Mouse (Mus musculus) liver, embryonic 14.5 days (tissue): ENCODE measurements around the gene Hoxc10. TPM values are rescaled to one million over a fixed set of nuclear protein-coding genes. Genes with fewer than 3 reads are reported as not detected.

Experiments used
- ATAC-seq: fragments of 200-750 bp; cut with Nextera tagmentation; 2 replicates; pipeline ENCODE4 v1.8.0; 2017; ENCODE audit warnings: moderate number of reproducible peaks, mild to moderate bottlenecking, moderate library complexity; ENCODE audit not compliant: insufficient read depth
- DNase-seq, 3 experiments: peaks; one replicate each; pipeline ENCODE4 v3.0.0-alpha.2; 2012 to 2013; ENCODE audit warnings: low read depth in 3 of 3, low spot score in 3 of 3
- H3K27ac ChIP-seq: fragments of 300-500 bp; sonication (generic); 2 replicates; pipeline ENCODE4 v1.5.1; 2014; ENCODE audit warnings: moderate library complexity, mild to moderate bottlenecking, control low read depth, inconsistent platforms
- H3K27me3 ChIP-seq: fragments of 300-500 bp; sonication (generic); 2 replicates; pipeline ENCODE4 v1.6.1; 2014; ENCODE audit warnings: mild to moderate bottlenecking, low read length, moderate library complexity; ENCODE audit not compliant: control insufficient read depth, insufficient read depth
- H3K36me3 ChIP-seq: fragments of 300-500 bp; sonication (generic); replicated peaks from 2 replicates; pipeline ENCODE4 v1.6.1; 2014; ENCODE audit warnings: low read depth; ENCODE audit not compliant: control insufficient read depth, insufficient read depth
- H3K4me1 ChIP-seq, 2 experiments: fragments of 200-500 bp in 1 of 2; fragments of 300-500 bp in 1 of 2; sonication (generic) in 1 of 2; replicated peaks; 2 replicates each; pipeline ENCODE4 v1.6.1; 2012 to 2014; ENCODE audit warnings: antibody characterized with exemption in 1 of 2, inconsistent platforms in 1 of 2, low read length in 1 of 2; ENCODE audit not compliant: control insufficient read depth in 2 of 2, insufficient read depth in 2 of 2
- H3K4me2 ChIP-seq: fragments of 300-500 bp; sonication (generic); 2 replicates; pipeline ENCODE4 v1.6.1; 2014; ENCODE audit warnings: low read depth, mild to moderate bottlenecking, control low read depth, moderate library complexity
- H3K4me3 ChIP-seq, 2 experiments: fragments of 200-500 bp in 1 of 2; fragments of 300-500 bp in 1 of 2; sonication (generic) in 1 of 2; 2 replicates each; pipeline ENCODE4 v1.5.1; 2012 to 2014; ENCODE audit warnings: low read depth in 2 of 2, low read length in 2 of 2, mild to moderate bottlenecking in 2 of 2, control low read depth in 1 of 2, inconsistent platforms in 1 of 2, moderate library complexity in 1 of 2; ENCODE audit not compliant: insufficient read depth in 1 of 2
- H3K9ac ChIP-seq: fragments of 300-500 bp; sonication (generic); replicated peaks from 2 replicates; pipeline ENCODE4 v1.6.1; 2014; ENCODE audit warnings: mild to moderate bottlenecking, control low read depth, moderate library complexity
- H3K9me3 ChIP-seq: fragments of 300-500 bp; sonication (generic); 2 replicates; pipeline ENCODE4 v1.6.1; 2016; ENCODE audit warnings: low read length, mixed read lengths; ENCODE audit not compliant: control insufficient read depth
- CTCF ChIP-seq: IDR thresholded peaks from 2 replicates; pipeline ENCODE4 v1.5.1; 2016; ENCODE audit warnings: antibody characterized with exemption, low read depth, control low read depth
- EP300 ChIP-seq: IDR thresholded peaks from 2 replicates; pipeline ENCODE4 v1.6.1; 2016; ENCODE audit warnings: antibody characterized with exemption, low read depth
- WGBS: fragments of 180-500 bp; shearing (Covaris S2); extraction: QIAGEN DNeasy Blood & Tissue Kit; methylation state at CpG from one replicate; pipeline ENCODE4 v1.1.7; 2014; ENCODE audit not compliant: insufficient replicate concordance; 5-methylcytosine and 5-hydroxymethylcytosine counted together
- polyA plus RNA-seq, 2 experiments: library from polyadenylated mRNA; depleted of rRNA in 1 of 2; stranded (reverse) in 1 of 2; unstranded in 1 of 2; fragments of >200 nt; fragmentation: Nextera tagmentation in 1 of 2; extraction: Ambion mirVana in 1 of 2; gene quantifications; 2 replicates each; pipeline versions ENCODE4 v1.2.1 to v1.2.3; 2012 to 2014

The Hoxc10 gene
- polyA plus RNA-seq, 2 experiments, result not detected

GRCm38 (mm10) chr15:103005797-103006196 is 39.2 kb downstream of the Hoxc10 start:
- H3K27me3 ChIP-seq, result peaks cover 99% of the 10 kb centered on the region
- DNase-seq, result no peak
- no peak overlapping the region for H3K9ac ChIP-seq
- H3K9me3 ChIP-seq, result no peaks in the 10 kb centered on the region
- H3K36me3 ChIP-seq, result no peaks in the 10 kb centered on the region
- TF ChIP-seq CTCF (no peak), EP300 (no peak)
- H3K4me3 ChIP-seq, result no peak overlapping the region
- WGBS, result 10% methylated on average over 5 of the region's 5 CpGs
- no peak for ATAC-seq
- H3K4me2 ChIP-seq, result no peak overlapping the region
- no peak overlapping the region for H3K27ac ChIP-seq
- H3K4me1 ChIP-seq, result no peaks in the 10 kb centered on the region

DNA sequence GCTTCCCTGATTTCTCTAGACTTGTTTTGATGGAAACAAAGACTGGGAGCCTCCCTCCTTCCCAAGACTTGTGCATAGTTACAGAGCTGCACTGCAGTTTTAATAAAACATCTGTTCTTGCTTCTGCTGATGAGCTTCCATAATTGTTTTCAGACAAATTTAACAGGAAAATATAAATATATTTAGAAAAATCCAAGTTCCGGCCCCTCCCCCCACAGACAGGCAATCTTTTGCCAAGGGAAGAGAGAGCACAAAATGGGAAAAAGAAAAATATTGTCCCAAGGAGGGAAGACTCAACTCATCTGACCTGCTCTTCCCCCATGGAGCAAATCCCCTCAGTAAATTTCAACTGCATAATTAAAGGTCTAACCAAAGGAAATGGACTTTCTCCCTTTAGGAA is 39.7 kb downstream of the Hoxc10 start:
- Histone ChIP-seq H3K27ac (no peak overlapping the region), H3K36me3 (no peaks in the 10 kb centered on the region), H3K4me2 (no peak overlapping the region), H3K9ac (no peak overlapping the region), H3K4me1 (no peaks in the 10 kb centered on the region), H3K9me3 (no peaks in the 10 kb centered on the region), H3K4me3 (no peak overlapping the region), H3K27me3 (peaks cover 99% of the 10 kb centered on the region)
- no peak for ATAC-seq
- no peak for DNase-seq
- WGBS, result 25% methylated on average over 1 of the region's 1 CpGs
- TF ChIP-seq EP300 (no peak), CTCF (no peak)

DNA sequence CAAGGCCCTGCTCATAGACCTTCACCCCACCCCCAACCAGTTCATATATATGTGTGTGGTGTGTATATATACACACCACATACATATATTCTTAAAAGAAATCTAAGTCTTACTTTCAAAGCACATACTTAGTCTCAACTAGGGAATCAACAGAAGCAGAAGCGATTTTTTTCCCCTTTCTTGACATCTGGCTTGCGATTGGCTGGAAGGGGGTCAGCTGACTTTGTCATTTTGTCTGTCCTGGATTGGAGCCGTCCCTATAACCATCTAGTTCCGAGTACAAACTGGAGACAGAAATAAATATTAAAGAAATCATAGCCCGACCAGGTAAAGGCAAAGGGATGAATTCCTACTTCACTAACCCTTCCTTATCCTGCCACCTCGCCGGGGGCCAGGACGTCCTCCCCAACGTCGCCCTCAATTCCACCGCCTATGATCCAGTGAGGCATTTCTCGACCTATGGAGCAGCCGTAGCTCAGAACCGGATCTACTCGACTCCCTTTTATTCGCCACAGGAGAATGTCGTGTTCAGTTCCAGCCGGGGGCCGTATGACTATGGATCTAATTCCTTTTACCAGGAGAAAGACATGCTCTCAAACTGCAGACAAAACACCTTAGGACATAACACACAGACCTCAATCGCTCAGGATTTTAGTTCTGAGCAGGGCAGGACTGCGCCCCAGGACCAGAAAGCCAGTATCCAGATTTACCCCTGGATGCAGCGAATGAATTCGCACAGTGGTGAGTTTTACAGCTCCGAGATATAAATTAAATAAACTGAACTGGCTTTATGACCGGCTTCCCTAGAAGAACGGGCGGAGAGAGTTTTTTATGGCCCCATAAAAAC is 42.9 kb downstream of the Hoxc10 start:
- Histone ChIP-seq H3K36me3 (no peaks in the 10 kb centered on the region), H3K9ac (no peak overlapping the region), H3K4me3 (no peak overlapping the region), H3K4me2 (no peak overlapping the region), H3K27me3 (peaks cover 100% of the 10 kb centered on the region), H3K9me3 (no peaks in the 10 kb centered on the region), H3K27ac (no peak overlapping the region), H3K4me1 (no peaks in the 10 kb centered on the region)
- ATAC-seq, result no peak
- no peak for TF ChIP-seq EP300
- no peak for TF ChIP-seq CTCF
- DNase-seq, result no peak
- WGBS, result 2% methylated on average over 27 of the region's 27 CpGs

DNA sequence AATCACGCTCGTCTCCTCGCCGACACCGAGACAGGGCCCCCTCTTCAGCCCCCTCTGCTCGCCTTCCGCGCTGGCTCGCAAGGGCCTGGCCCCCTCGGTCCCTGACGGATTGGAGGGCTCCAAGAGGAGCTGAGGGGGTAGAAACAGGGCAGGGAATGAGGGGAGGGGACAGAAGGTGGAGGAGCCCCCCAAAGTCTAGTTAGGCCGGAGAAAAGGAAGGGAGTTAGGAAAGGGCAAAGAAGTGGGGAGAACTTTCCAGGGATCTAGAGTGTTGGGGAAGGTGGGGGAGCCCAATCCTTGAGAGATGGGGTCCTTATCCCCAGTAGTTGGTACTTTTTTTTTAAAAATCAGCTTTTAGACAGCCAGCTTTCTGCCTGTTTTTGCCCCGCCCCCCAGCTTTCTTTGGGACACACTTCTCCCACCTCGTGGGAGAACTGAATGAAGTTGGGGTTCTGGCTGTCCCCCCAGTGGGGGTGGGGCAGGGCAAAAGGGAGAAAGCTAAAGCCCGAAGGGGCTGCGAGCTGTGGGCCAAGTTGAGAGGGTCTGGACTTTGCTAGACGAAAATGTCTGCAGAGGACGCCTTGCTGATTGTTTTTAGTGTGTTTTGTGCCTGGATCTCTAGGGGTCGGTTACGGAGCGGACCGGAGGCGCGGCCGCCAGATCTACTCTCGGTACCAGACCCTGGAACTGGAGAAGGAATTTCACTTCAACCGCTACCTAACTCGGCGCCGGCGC is 43.7 kb downstream of the Hoxc10 start:
- no peak overlapping the region for H3K4me3 ChIP-seq

More for the DNA sequence above, 43.7 kb downstream of the Hoxc10 start:
- Histone ChIP-seq H3K9ac (no peak overlapping the region), H3K9me3 (no peaks in the 10 kb centered on the region), H3K4me1 (no peaks in the 10 kb centered on the region), H3K36me3 (no peaks in the 10 kb centered on the region), H3K27ac (no peak overlapping the region), H3K4me2 (no peak overlapping the region), H3K27me3 (peaks cover 100% of the 10 kb centered on the region)
- ATAC-seq (no peak), DNase-seq (no peak)
- 2% methylated on average over 31 of the region's 31 CpGs for WGBS
- no peak for TF ChIP-seq CTCF
- no peak for TF ChIP-seq EP300
